Mouse (Mus musculus): Measurements from ENCODE around the gene Htt. TPM values are rescaled to one million over a fixed set of nuclear protein-coding genes. Genes with fewer than 3 reads are reported as not detected.

Gene Htt
- total RNA-seq, 2 experiments from 2014 or later, result 79.2 to 82.5 TPM

DNA sequence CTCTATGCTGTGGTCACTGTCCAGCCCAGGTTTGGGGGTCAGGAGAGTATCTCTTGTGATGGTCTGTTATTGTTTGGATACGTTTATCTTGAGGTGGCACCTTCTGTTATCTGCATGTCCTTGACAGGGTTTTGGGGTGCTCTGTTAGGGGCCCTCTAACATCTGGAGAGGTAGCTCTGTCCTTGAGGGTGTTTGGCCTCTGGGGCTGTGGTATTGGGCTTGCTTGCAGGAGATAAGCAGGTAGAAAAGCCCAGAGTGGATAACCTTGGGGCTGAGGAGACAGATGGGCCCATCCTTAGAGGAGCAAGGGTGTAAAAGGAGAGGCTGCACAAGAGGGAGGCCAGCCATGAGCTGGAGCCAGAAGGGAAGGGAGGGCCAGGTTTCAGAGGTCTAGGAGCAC, 198.5 kb downstream of the Htt start:
- DNase-seq (ENCODE audit: low spot score in 2 of 2), result no peak
- intact Hi-C loops (cut with DNase I), result no loop called here

Small RNA genes within 50 kb of the gene (microRNA-seq; reads per million reads assigned to microRNA genes)
- gene Mir467g, result 0 reads per million in 2 experiments

Other genes starting within 250 kb of the Htt start
- gene Tnip2, start 247.7 kb upstream of the Htt start, total RNA-seq (2021), result 10 to 100 TPM; 13.0 to 13.1 TPM
- 1 to 10 TPM; 2.1 to 4.9 TPM for gene Sh3bp2, start 235.9 kb upstream of the Htt start, total RNA-seq (2021)
- 100 to 1,000 TPM; 415 to 423 TPM for gene Add1, start 188.1 kb upstream of the Htt start, total RNA-seq (2021)
- gene Mfsd10, start 124.5 kb upstream of the Htt start, total RNA-seq (2021), result 10 to 100 TPM; 39.7 to 41.6 TPM
- gene Nop14, start 101.6 kb upstream of the Htt start, total RNA-seq (2021), result 10 to 100 TPM; 13.0 to 15.0 TPM
- gene Grk4, start 101.4 kb upstream of the Htt start, total RNA-seq (2021), result 1 to 10 TPM; 2.1 to 3.4 TPM
- 1 to 10 TPM; 7.6 to 8.0 TPM for gene Msantd1, start 146.3 kb downstream of the Htt start, total RNA-seq (2021)
- gene Rgs12, start 187.7 kb downstream of the Htt start, total RNA-seq (2021), result 10 to 100 TPM; 52.3 to 62.3 TPM